Mouse (Mus musculus): ENCODE measurements around the gene Med21.

The Med21 gene

GRCm38 (mm10) chr6:146640068-146640965 is 2.0 kb upstream of the Med21 start:
- DNase-seq (ENCODE audit: low spot score): no peak

- DNase-seq (ENCODE audit: low spot score): no peak
These were observed 1.4 kb upstream of the Med21 start for GRCm38 (mm10) chr6:146640991-146641390.

- no peak for DNase-seq (ENCODE audit: low spot score)
These were observed 631 bp upstream of the Med21 start for GRCm38 (mm10) chr6:146641621-146642210.

GRCm38 (mm10) chr6:146643184-146643570 is 830 bp downstream of the Med21 start:
- DNase-seq (ENCODE audit: low spot score): no peak

GRCm38 (mm10) chr6:146650013-146650412 is 7.7 kb downstream of the Med21 start:
- DNase-seq (ENCODE audit: low spot score): no peak

GRCm38 (mm10) chr6:146651431-146651830 is 9.1 kb downstream of the Med21 start:
- no peak for DNase-seq (ENCODE audit: low spot score)

GRCm38 (mm10) chr6:146653197-146653596 is 10.8 kb downstream of the Med21 start:
- no peak for DNase-seq (ENCODE audit: low spot score)

GRCm38 (mm10) chr6:146660591-146660990 is 18.2 kb downstream of the Med21 start:
- DNase-seq (ENCODE audit: low spot score): no peak

GRCm38 (mm10) chr6:146661655-146662054 is 19.3 kb downstream of the Med21 start:
- DNase-seq (ENCODE audit: low spot score): no peak

GRCm38 (mm10) chr6:146662679-146663078 is 20.3 kb downstream of the Med21 start:
- DNase-seq (ENCODE audit: low spot score): no peak

- DNase-seq (ENCODE audit: low spot score): no peak
These were observed 21.8 kb downstream of the Med21 start for GRCm38 (mm10) chr6:146664116-146664515.

GRCm38 (mm10) chr6:146664917-146665316 is 22.6 kb downstream of the Med21 start:
- DNase-seq (ENCODE audit: low spot score): no peak

GRCm38 (mm10) chr6:146665408-146665807 is 23.1 kb downstream of the Med21 start:
- DNase-seq (ENCODE audit: low spot score): no peak

- no peak for DNase-seq (ENCODE audit: low spot score)
These were observed 24.5 kb downstream of the Med21 start for GRCm38 (mm10) chr6:146666811-146667210.

- DNase-seq (ENCODE audit: low spot score): no peak
These were observed 26.3 kb downstream of the Med21 start for GRCm38 (mm10) chr6:146668606-146669005.

- no peak for DNase-seq (ENCODE audit: low spot score)
These were observed 28.9 kb downstream of the Med21 start for GRCm38 (mm10) chr6:146670956-146671855.

GRCm38 (mm10) chr6:146672106-146672505 is 29.8 kb downstream of the Med21 start:
- DNase-seq (ENCODE audit: low spot score): no peak

- no peak for DNase-seq (ENCODE audit: low spot score)
These were observed 31.3 kb downstream of the Med21 start for GRCm38 (mm10) chr6:146673696-146674095.

GRCm38 (mm10) chr6:146674420-146674819 is 32.1 kb downstream of the Med21 start:
- DNase-seq (ENCODE audit: low spot score): no peak

GRCm38 (mm10) chr6:146674881-146675536 is 32.7 kb downstream of the Med21 start:
- no peak for DNase-seq (ENCODE audit: low spot score)

- no peak for DNase-seq (ENCODE audit: low spot score)
These were observed 34.6 kb downstream of the Med21 start for GRCm38 (mm10) chr6:146676904-146677303.
